Mouse (Mus musculus) spleen, postnatal 14 days (tissue): ENCODE results near the gene Dph7.
A peak's percentile ranks its signal among the peaks of the same experiment; 100 is the strongest.
"Not testable (repeated sequence)": the region's sequence is repeated elsewhere in the genome, so short reads cannot be mapped to it uniquely, and the experiment has no call there.

Source experiments
- DNase-seq, 2 experiments: peaks; one replicate each; pipeline ENCODE4 v3.0.0; 2021 to 2022; ENCODE audit warnings: low spot score in 2 of 2

The Dph7 gene

DNA sequence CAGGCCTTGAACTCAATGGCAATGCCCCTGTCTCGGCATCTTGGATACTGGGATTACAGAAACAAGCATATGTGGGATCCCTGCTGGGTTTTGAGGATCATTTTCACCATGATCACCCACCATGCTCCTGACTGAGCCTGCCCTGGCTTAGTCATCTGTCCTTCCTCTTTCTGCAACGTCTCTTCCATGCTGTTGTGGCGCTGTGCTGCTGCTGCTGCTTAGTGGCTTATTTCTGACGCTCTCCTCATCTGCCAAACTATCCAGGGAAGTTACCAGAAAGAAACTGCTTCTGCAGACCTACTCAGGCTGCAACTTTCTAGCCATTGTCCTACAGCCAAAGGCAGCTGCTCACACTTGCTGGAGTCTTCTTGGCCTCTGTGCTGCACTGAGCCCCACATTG lies 8.2 kb downstream of the Dph7 start:
- no peak for DNase-seq

DNA sequence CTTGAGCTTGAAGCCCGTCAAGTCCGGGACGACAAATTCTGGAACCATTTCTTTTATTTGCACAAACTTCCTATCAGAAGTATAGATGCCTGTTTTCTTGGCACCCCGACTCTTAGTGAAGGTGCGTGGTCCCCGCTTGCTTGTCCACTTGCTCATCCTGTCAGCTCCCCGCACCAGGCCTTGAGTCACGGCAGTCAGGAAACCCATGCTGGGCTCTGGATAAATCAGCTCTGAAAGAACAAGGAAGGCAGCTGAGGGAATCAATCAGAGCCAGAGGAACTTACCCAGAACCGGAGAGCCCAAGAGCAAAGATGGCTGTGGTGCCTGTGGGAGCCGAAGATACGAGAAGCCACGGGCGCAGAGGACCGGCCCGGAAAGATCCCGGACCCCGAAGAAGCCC lies 12.3 kb downstream of the Dph7 start:
- not testable (repeated sequence) for DNase-seq

- peak; percentile 91 to 94 for DNase-seq
Measured at GRCm38 (mm10) chr2:24974906-24975703, 12.9 kb downstream of the Dph7 start, which contains the start of gene Mrpl41. Gene Mrpl41 (minus strand): TSS chr2:24975098.

- peak; percentile 65 to 68 for DNase-seq
Measured at GRCm38 (mm10) chr2:24975704-24976297, 13.6 kb downstream of the Dph7 start, which contains the start of gene Pnpla7. Gene Pnpla7 (plus strand): TSS chr2:24976033.

DNA sequence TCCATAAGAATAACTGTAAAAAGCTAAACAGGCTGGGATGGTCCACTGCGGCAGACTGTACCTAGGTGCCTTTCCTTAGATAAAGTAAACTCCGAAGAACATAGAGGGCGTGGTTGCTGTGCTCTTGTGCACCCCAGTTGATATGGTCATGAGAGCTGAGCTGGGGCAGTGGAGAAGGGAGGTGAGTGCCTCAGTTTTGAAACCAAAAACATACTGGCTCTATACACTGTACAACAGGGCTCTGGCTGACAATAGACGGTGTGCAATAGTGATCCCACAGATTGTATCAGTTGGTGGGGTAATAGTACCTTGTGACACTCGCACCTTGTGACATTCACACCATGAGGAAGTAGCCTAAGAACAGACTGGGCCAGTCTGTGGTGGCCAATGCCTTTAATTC lies 14.8 kb downstream of the Dph7 start:
- DNase-seq: no peak

DNA sequence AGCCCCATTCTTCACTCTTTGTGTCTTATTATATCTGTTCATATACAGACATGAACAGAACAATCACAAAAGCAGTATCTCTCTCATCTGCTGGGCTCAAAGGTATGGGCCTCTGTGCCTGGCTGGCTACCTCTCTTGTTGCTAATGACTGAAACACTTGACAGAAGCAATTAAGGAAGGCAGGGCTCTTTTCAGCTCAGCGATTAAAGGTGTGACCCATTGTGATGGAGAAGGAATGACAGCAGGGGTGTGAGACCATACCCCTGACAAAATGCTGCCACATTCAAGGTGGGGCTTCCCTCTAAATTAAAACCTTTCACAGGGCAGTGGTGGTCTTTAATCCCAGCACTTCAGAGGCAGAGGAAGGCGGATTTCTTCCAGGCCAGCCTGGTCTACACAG lies 25.6 kb downstream of the Dph7 start:
- no peak for DNase-seq

GRCm38 (mm10) chr2:24995332-24995731 lies 33.1 kb downstream of the Dph7 start:
- no peak for DNase-seq

DNA sequence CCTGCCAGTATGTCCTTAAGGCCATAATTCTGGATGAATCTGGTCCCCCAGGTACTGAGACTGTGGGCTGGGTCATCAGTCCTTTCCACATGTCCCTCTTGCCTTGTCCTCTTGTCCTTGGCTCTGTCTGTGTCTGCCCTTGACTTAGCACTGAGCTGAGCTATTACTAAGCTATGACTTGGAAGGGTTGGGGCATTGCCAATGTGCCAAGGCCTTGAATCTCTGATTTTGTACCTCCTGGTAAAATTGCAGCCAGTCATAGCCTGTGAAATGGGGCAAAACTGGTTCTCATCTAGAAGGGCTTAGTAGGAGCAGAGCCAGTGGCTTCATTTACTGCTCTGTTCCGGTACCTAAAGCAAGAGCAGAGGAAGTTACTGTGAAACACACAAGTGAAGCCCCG lies 34.3 kb downstream of the Dph7 start:
- no peak for DNase-seq

GRCm38 (mm10) chr2:25000544-25001235 lies 38.5 kb downstream of the Dph7 start:
- peak in 1 of 2 experiments; percentile 18 for DNase-seq

GRCm38 (mm10) chr2:25003946-25004786 lies 42.0 kb downstream of the Dph7 start:
- DNase-seq: no peak

GRCm38 (mm10) chr2:25006767-25007166 lies 44.6 kb downstream of the Dph7 start:
- no peak for DNase-seq

DNA sequence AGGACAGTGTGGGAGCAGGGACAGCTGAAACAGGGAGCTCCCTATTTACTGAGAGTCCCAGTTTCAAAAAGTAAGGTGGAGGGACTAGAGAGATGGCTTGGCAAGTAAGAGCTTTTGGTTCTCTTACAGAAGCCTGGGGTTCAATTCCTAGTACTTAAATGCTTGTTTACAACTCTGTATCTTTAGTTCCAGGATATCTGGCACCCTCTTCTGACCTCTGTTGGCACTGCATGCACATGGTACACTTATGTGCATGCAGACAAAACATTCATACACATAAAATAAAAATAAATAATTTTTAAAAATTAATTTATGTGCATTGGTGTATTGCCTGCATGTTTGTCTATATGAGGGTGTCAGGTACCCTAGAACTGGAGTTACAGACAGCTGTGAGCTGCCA lies 46.0 kb downstream of the Dph7 start:
- peak in 1 of 2 experiments; percentile 19 for DNase-seq
